In genomic region chr11:97449601-97450293, GRCm38 (mm10) we compare ENCODE assay signal across 8 mouse cellular contexts. TPM values are rescaled to one million over a fixed set of nuclear protein-coding genes. Genes with fewer than 3 reads are reported as not detected.
DNase-seq lines count a peak whose midpoint lies in the region; ATAC-seq lines count a peak whose summit lies in the region.

No protein-coding gene starts in this region.

- peak overlapping the region; percentile 54 for H3K4me2 ChIP-seq in kidney, embryonic 14.5 days (replicated peaks; ENCODE audit: low read depth, low read length)
- H3K4me2 ChIP-seq in limb, embryonic 15.5 days: peak overlapping the region; percentile 73
- H3K4me2 ChIP-seq in midbrain, embryonic 16.5 days (ENCODE audit: low read length): peak overlapping the region; percentile 88

- H3K27ac ChIP-seq in kidney, embryonic 14.5 days (ENCODE audit: low read depth, low read length): peak overlapping the region; percentile 82
- peak overlapping the region; percentile 89 for H3K27ac ChIP-seq in limb, embryonic 15.5 days
- peak overlapping the region; percentile 72 for H3K27ac ChIP-seq in midbrain, embryonic 16.5 days (ENCODE audit: low read length)

- peak overlapping the region; percentile 39 for H3K4me3 ChIP-seq in kidney, embryonic 14.5 days (ENCODE audit: low read length)
- peak overlapping the region; percentile 54 for H3K4me3 ChIP-seq in limb, embryonic 15.5 days
- H3K4me3 ChIP-seq in midbrain, embryonic 16.5 days (ENCODE audit: low read depth, low read length): peak overlapping the region; percentile 58

- no peaks in the 10 kb centered on the region for H3K9me3 ChIP-seq in kidney, embryonic 14.5 days (ENCODE audit: control insufficient read depth, low read length)
- no peaks in the 10 kb centered on the region for H3K9me3 ChIP-seq in limb, embryonic 15.5 days
- no peaks in the 10 kb centered on the region for H3K9me3 ChIP-seq in midbrain, embryonic 16.5 days (replicated peaks; ENCODE audit: control insufficient read depth, low read length, poor library complexity, severe bottlenecking)

- peaks cover 71% of the 10 kb centered on the region for H3K36me3 ChIP-seq in kidney, embryonic 14.5 days (ENCODE audit: control insufficient read depth, insufficient read depth, low read length)
- peaks cover 79% of the 10 kb centered on the region for H3K36me3 ChIP-seq in limb, embryonic 15.5 days
- H3K36me3 ChIP-seq in midbrain, embryonic 16.5 days (ENCODE audit: control insufficient read depth, insufficient read depth, low read length): peaks cover 8% of the 10 kb centered on the region; the same call in 1 of the 2 replicates

- ATAC-seq in erythroblast, adult 5-6 weeks (replicated peaks; ENCODE audit: low FRiP score, poor library complexity, severe bottlenecking): peak; percentile 63
- peak; percentile 85 for ATAC-seq in kidney, embryonic 14.5 days (ENCODE audit: low FRiP score, low TSS enrichment)
- peak; percentile 83 for ATAC-seq in limb, embryonic 15.5 days (ENCODE audit: insufficient number of reproducible peaks, low FRiP score, low TSS enrichment, low read depth)
- peak; percentile 91 for ATAC-seq in midbrain, embryonic 16.5 days

- WGBS in kidney, embryonic 14.5 days: 12% methylated on average over 15 of the region's 15 CpGs
- 12% methylated on average over 15 of the region's 15 CpGs for WGBS in limb, embryonic 15.5 days
- WGBS in midbrain, embryonic 16.5 days: 11% methylated on average over 12 of the region's 15 CpGs

- no peaks in the 10 kb centered on the region for H3K27me3 ChIP-seq in kidney, embryonic 14.5 days (ENCODE audit: control insufficient read depth, insufficient read depth, low read length)
- no peaks in the 10 kb centered on the region for H3K27me3 ChIP-seq in limb, embryonic 15.5 days
- H3K27me3 ChIP-seq in midbrain, embryonic 16.5 days (ENCODE audit: control insufficient read depth, insufficient read depth, low read depth, low read length): no peaks in the 10 kb centered on the region

- DNase-seq in spleen, adult 12 weeks (ENCODE audit: low spot score): peak; percentile 41
- no peak for DNase-seq in spleen, postnatal 14 days (ENCODE audit: low spot score in 2 of 2)
- peak; percentile 81 to 83 for DNase-seq in heart, adult 9 months (ENCODE audit: low spot score in 2 of 2)
- DNase-seq in telencephalon, adult 2 months (ENCODE audit: low read depth, low spot score): peak; percentile 87

- peaks cover 28% of the 10 kb centered on the region for H3K4me1 ChIP-seq in kidney, embryonic 14.5 days (ENCODE audit: control insufficient read depth, insufficient read depth, low read length)
- peaks cover 49% of the 10 kb centered on the region for H3K4me1 ChIP-seq in limb, embryonic 15.5 days
- H3K4me1 ChIP-seq in midbrain, embryonic 16.5 days (ENCODE audit: control insufficient read depth, insufficient read depth, low read length): peaks cover 35% of the 10 kb centered on the region

- peak overlapping the region; percentile 52 for H3K9ac ChIP-seq in kidney, embryonic 14.5 days (ENCODE audit: low read depth, low read length)
- H3K9ac ChIP-seq in limb, embryonic 15.5 days: peak overlapping the region; percentile 40; the same call in 1 of the 2 replicates
- H3K9ac ChIP-seq in midbrain, embryonic 16.5 days (ENCODE audit: low read depth, low read length): peak overlapping the region; percentile 85

RNA-seq across cellular contexts. Expression of gene Arhgap23, which starts 34.4 kb away (rescaled TPM):
- 21.3 and 21.9 TPM in 2 replicates for total RNA-seq in erythroblast, adult 5-6 weeks (2015; ENCODE audit: low replicate concordance)
- 25.6 and 30.2 TPM in 2 replicates for total RNA-seq in erythroblast, adult 5-6 weeks (2017; ENCODE audit: low replicate concordance)
- 5.2 and 7.4 TPM in 2 replicates for polyA plus RNA-seq in kidney, embryonic 14.5 days (2014; fragmentation: Nextera tagmentation; extraction: Ambion mirVana)
- 7.8 and 8.4 TPM in 2 replicates for polyA plus RNA-seq in limb, embryonic 15.5 days (2015; fragmentation: Nextera tagmentation; extraction: Ambion mirVana)
- polyA plus RNA-seq in midbrain, embryonic 16.5 days (2015; fragmentation: Nextera tagmentation; extraction: Ambion mirVana): 8.6 and 9.6 TPM in 2 replicates

RNA-seq across cellular contexts. Expression of gene 4933428G20Rik, which starts 50.4 kb away (rescaled TPM):
- total RNA-seq in erythroblast, adult 5-6 weeks (2015; ENCODE audit: low replicate concordance): not detected in 2 replicates
- total RNA-seq in erythroblast, adult 5-6 weeks (2017; ENCODE audit: low replicate concordance): not detected in 2 replicates
- 0.15 and 0.69 TPM in 2 replicates for polyA plus RNA-seq in kidney, embryonic 14.5 days (2014; fragmentation: Nextera tagmentation; extraction: Ambion mirVana)
- polyA plus RNA-seq in limb, embryonic 15.5 days (2015; fragmentation: Nextera tagmentation; extraction: Ambion mirVana): 0.93 and 1.1 TPM in 2 replicates
- 1.2 and 1.3 TPM in 2 replicates for polyA plus RNA-seq in midbrain, embryonic 16.5 days (2015; fragmentation: Nextera tagmentation; extraction: Ambion mirVana)

Comparison
In these comparisons a context has a peak if more than half of its experiments do, and no peak if none do; other contexts are left out.
1. DNase-seq: peak in spleen, adult 12 weeks (single experiment), heart, adult 9 months (2 of 2) and telencephalon, adult 2 months (single experiment); none in spleen, postnatal 14 days (0 of 2).
2. Peak in every context shown above with its lines, with median percentiles within 50 percentile points of each other: ATAC-seq, H3K27ac ChIP-seq, H3K4me2 ChIP-seq, H3K4me3 ChIP-seq and H3K9ac ChIP-seq.